Mouse (Mus musculus): ENCODE data around the gene Tns1. TPM values are rescaled to one million over a fixed set of nuclear protein-coding genes. Genes with fewer than 3 reads are reported as not detected.

Tns1 gene
- total and polyA plus RNA-seq, 3 experiments: 365 to 748 (median 629) TPM

DNA sequence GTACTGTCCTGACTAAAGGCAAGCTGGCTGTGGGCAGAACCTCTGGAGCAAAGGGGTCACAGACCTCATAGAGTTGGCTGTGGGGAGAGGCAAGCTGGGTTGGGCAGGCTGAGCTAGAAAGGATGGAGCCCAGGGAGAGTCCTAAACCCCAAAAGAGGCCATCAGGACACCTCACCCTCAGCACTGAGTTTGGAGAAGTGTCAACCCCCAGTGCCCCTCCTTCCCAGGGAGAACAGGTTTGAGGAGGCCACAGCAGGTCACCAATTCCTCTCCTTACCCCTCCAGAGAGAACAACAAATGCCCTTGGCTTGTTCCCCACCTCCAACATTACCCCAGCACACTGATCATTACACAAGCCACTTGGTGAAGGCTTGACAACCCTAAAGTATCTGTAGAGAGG lies 90.0 kb downstream of the Tns1 start:
- peak overlapping the region; percentile 90 for H3K9ac ChIP-seq (ENCODE audit: low read depth, low read length)
- TF ChIP-seq CTCF (IDR thresholded peaks at IDR 0.05): no peak
- no peak for TF ChIP-seq POLR2A (IDR thresholded peaks at IDR 0.05; ENCODE audit: insufficient read depth, low read depth, low read length)
- no peak for TF ChIP-seq EP300 (IDR thresholded peaks at IDR 0.05; ENCODE audit: insufficient read depth, low read depth, low read length)
- no peaks in the 10 kb centered on the region for H3K27me3 ChIP-seq (ENCODE audit: control insufficient read depth, insufficient read depth, low read length)
- H3K4me3 ChIP-seq: peak overlapping the region; percentile 79
- peaks cover 54% of the 10 kb centered on the region for H3K4me1 ChIP-seq (ENCODE audit: control insufficient read depth, insufficient read depth, low read length)
- peak; percentile 24 to 48 for DNase-seq
- intact Hi-C loops (cut with DNase I): no loop called here
- peaks cover 27% of the 10 kb centered on the region for H3K36me3 ChIP-seq (ENCODE audit: control insufficient read depth, insufficient read depth, low read length)
- H3K27ac ChIP-seq: peak overlapping the region; percentile 96
- H3K79me2 ChIP-seq (replicated peaks; ENCODE audit: control insufficient read depth, insufficient read depth, low read length): peaks cover 8% of the 10 kb centered on the region

DNA sequence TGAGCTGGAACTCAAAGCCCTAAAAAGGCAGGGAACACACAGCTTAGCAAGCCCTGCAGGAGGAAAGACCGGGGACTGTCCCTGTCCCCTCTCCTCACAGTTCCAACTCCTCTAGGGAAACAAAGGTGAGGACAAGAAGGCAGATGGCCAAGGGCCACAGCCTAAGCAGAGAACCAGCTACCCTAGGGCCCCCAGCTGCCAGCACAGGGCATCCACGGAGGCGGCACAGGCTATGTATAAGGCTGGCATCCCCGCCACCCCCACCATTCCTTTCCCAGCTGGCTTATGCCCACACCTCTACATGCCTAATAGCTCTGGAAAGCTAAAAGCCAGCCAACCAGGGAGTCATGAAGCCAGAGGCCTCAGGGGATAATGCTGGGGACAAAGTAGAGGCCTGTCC lies 90.8 kb downstream of the Tns1 start:
- Histone ChIP-seq H3K4me3 (peak overlapping the region; percentile 79), H3K27me3 (ENCODE audit: control insufficient read depth, insufficient read depth, low read length) (no peaks in the 10 kb centered on the region), H3K9ac (ENCODE audit: low read depth, low read length) (peak overlapping the region; percentile 90), H3K4me1 (ENCODE audit: control insufficient read depth, insufficient read depth, low read length) (peaks cover 58% of the 10 kb centered on the region), H3K36me3 (ENCODE audit: control insufficient read depth, insufficient read depth, low read length) (peaks cover 27% of the 10 kb centered on the region), H3K27ac (peak overlapping the region; percentile 96), H3K79me2 (replicated peaks; ENCODE audit: control insufficient read depth, insufficient read depth, low read length) (peaks cover 8% of the 10 kb centered on the region)
- intact Hi-C loops (cut with DNase I): no loop called here
- 29% methylated on average over 4 of the region's 4 CpGs for WGBS
- no peak for TF ChIP-seq POLR2A (IDR thresholded peaks at IDR 0.05; ENCODE audit: insufficient read depth, low read depth, low read length)
- no peak for TF ChIP-seq CTCF (IDR thresholded peaks at IDR 0.05)
- TF ChIP-seq EP300 (IDR thresholded peaks at IDR 0.05; ENCODE audit: insufficient read depth, low read depth, low read length): no peak
- DNase-seq: peak; percentile 55

DNA sequence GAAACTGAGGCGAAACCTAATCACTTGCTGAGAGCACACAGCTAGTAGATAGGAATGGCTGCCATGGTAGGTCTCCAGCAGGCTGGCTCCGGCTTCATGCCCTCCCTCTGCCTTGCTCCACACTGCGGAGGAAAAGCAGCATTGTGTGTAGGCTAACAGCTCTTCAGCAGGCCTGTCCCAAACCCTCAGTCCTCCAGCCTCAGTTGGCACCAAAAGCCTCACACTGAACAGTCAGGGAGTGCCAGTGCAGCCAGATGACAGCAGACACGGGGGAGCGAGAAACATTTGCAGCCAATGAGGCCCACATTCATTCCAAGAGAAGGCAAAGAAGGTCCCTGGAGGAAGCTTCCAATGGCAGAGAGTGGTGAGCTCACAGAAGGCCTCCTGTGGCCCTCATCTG lies 91.3 kb downstream of the Tns1 start:
- Histone ChIP-seq H3K27ac (peak overlapping the region; percentile 96), H3K27me3 (ENCODE audit: control insufficient read depth, insufficient read depth, low read length) (no peaks in the 10 kb centered on the region), H3K36me3 (ENCODE audit: control insufficient read depth, insufficient read depth, low read length) (peaks cover 27% of the 10 kb centered on the region), H3K9ac (ENCODE audit: low read depth, low read length) (peak overlapping the region; percentile 90), H3K79me2 (replicated peaks; ENCODE audit: control insufficient read depth, insufficient read depth, low read length) (peaks cover 8% of the 10 kb centered on the region), H3K4me3 (peak overlapping the region; percentile 79), H3K4me1 (ENCODE audit: control insufficient read depth, insufficient read depth, low read length) (peaks cover 60% of the 10 kb centered on the region)
- 42% methylated on average over 5 of the region's 5 CpGs for WGBS
- no peak for TF ChIP-seq POLR2A (IDR thresholded peaks at IDR 0.05; ENCODE audit: insufficient read depth, low read depth, low read length)
- TF ChIP-seq CTCF (IDR thresholded peaks at IDR 0.05): no peak
- TF ChIP-seq EP300 (IDR thresholded peaks at IDR 0.05; ENCODE audit: insufficient read depth, low read depth, low read length): no peak
- intact Hi-C loops (cut with DNase I): no loop called here
- DNase-seq: peak in 1 of 2 experiments; percentile 42

DNA sequence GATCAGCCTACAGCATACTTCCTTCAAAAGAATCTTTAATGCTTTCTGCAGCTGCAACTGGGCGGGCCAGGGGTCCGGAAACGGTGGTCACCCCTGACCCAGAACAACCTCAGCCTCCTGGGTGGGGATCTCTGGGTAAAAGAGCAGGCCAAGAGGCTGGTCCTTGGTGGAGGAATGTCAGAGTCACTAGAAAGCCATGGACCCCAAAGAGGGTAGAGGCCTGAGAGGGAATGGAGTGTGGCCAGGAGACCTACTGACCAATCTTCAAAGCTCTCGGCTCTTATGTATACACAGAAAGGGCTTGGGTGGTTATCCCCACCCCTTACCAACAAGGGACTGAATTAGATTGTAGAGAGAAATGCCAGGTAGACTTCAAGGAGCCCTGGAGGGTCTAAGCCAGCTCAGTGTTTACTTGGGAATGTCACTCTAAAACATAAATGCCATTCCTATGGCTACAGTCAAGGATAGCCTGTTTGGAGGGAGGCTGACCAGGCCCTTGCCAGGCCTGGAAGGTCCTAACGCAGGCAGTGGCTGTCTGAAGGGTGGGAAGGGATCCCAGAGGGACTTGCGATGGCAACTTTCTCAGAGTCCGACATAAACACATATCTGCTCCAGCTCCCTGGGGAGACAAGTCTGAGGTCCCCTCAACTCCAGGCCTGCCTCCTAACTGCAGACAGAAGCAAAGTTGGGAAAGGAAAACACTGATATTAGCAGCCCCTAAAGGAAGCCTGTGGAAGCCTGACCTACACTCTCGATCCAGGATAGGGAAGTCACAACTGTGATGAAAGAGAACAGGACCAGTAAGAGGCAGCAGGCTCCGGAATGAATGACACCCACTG lies 92.3 kb downstream of the Tns1 start:
- Histone ChIP-seq H3K27ac (peak overlapping the region; percentile 96), H3K36me3 (ENCODE audit: control insufficient read depth, insufficient read depth, low read length) (peaks cover 27% of the 10 kb centered on the region), H3K27me3 (ENCODE audit: control insufficient read depth, insufficient read depth, low read length) (no peaks in the 10 kb centered on the region), H3K79me2 (replicated peaks; ENCODE audit: control insufficient read depth, insufficient read depth, low read length) (peaks cover 6% of the 10 kb centered on the region), H3K9ac (ENCODE audit: low read depth, low read length) (peak overlapping the region; percentile 26), H3K4me1 (ENCODE audit: control insufficient read depth, insufficient read depth, low read length) (peaks cover 64% of the 10 kb centered on the region), H3K4me3 (peak overlapping the region; percentile 79)
- TF ChIP-seq POLR2A (IDR thresholded peaks at IDR 0.05; ENCODE audit: insufficient read depth, low read depth, low read length) (0 out of 2 replicates have a peak, but pooled peaks have one; percentile 18), CTCF (IDR thresholded peaks at IDR 0.05) (no peak), EP300 (IDR thresholded peaks at IDR 0.05; ENCODE audit: insufficient read depth, low read depth, low read length) (peak; percentile 98)
- WGBS: 37% methylated on average over 9 of the region's 9 CpGs
- peak; percentile 77 to 82 for DNase-seq
- intact Hi-C loops (cut with DNase I): loop anchor here (1.0 to 2.0 kb wide), 3 partner anchors 32 to 65 kb away; no protein-coding TSS in a partner anchor

DNA sequence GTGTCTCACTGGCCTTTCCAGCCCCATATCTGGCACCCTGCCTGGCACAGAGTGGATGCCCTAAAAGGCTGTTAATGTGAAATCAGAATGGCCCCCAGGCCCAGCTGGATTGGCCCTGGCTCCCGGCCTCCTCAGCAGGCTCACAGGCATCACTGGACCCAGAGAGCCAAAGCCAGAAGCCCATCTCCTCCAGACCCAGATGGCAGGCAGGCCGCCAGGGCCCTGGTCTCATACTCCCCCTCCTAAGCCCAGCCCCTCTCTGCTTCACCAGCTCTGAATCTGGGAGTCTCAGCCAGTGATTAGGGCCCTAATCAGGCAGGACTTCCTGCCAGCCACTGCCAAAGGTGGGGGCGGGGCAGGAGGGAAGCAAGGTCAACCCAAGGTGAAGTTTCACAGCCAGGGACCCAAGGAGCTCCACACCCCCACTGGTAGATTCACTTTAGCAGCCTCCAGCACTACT lies 93.3 kb downstream of the Tns1 start:
- Histone ChIP-seq H3K27me3 (ENCODE audit: control insufficient read depth, insufficient read depth, low read length) (no peaks in the 10 kb centered on the region), H3K4me3 (peak overlapping the region; percentile 29), H3K27ac (peak overlapping the region; percentile 96), H3K36me3 (ENCODE audit: control insufficient read depth, insufficient read depth, low read length) (peaks cover 33% of the 10 kb centered on the region), H3K4me1 (ENCODE audit: control insufficient read depth, insufficient read depth, low read length) (peaks cover 72% of the 10 kb centered on the region), H3K79me2 (replicated peaks; ENCODE audit: control insufficient read depth, insufficient read depth, low read length) (peaks cover 6% of the 10 kb centered on the region), H3K9ac (ENCODE audit: low read depth, low read length) (peak overlapping the region; percentile 54)
- intact Hi-C loops (cut with DNase I): loop anchor here (1.0 to 2.0 kb wide), 3 partner anchors 31 to 64 kb away; no protein-coding TSS in a partner anchor
- WGBS: 8% methylated on average over 3 of the region's 3 CpGs
- peak; percentile 85 to 89 for DNase-seq
- peak; percentile 56 for TF ChIP-seq POLR2A (IDR thresholded peaks at IDR 0.05; ENCODE audit: insufficient read depth, low read depth, low read length)
- TF ChIP-seq EP300 (IDR thresholded peaks at IDR 0.05; ENCODE audit: insufficient read depth, low read depth, low read length): peak; percentile 99
- no peak for TF ChIP-seq CTCF (IDR thresholded peaks at IDR 0.05)

DNA sequence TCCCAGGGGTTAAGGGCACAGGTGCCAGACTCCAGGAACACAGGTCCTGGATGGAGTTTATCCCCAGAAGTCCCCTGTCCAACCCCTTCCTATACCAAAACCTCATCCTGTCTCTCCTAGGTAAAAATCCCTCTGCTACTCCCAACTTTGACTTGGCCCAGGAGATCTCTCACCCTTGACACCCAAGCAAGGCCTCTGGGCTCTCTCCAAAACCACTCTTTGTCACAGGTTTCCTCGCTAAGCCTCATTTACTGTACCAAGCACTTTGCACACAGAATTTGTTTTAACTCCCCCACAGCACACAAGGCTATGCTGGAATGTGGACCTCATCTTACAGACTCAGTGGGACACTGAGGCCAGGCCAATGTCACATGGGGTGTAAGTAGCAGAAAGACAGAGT lies 94.0 kb downstream of the Tns1 start:
- Histone ChIP-seq H3K4me3 (peak overlapping the region; percentile 21; the same call in 1 of the 2 replicates), H3K79me2 (replicated peaks; ENCODE audit: control insufficient read depth, insufficient read depth, low read length) (peaks cover 7% of the 10 kb centered on the region), H3K27me3 (ENCODE audit: control insufficient read depth, insufficient read depth, low read length) (no peaks in the 10 kb centered on the region), H3K27ac (peak overlapping the region; percentile 96), H3K9ac (ENCODE audit: low read depth, low read length) (peak overlapping the region; percentile 19), H3K36me3 (ENCODE audit: control insufficient read depth, insufficient read depth, low read length) (peaks cover 36% of the 10 kb centered on the region), H3K4me1 (ENCODE audit: control insufficient read depth, insufficient read depth, low read length) (peaks cover 75% of the 10 kb centered on the region)
- no peak for DNase-seq
- intact Hi-C loops (cut with DNase I): loop anchor here (2.0 kb wide), 1 partner anchor 63 kb away; no protein-coding TSS in a partner anchor
- no peak for TF ChIP-seq CTCF (IDR thresholded peaks at IDR 0.05)
- no peak for TF ChIP-seq POLR2A (IDR thresholded peaks at IDR 0.05; ENCODE audit: insufficient read depth, low read depth, low read length)
- TF ChIP-seq EP300 (IDR thresholded peaks at IDR 0.05; ENCODE audit: insufficient read depth, low read depth, low read length): no peak
- WGBS: 32% methylated on average over 1 of the region's 1 CpGs

All from heart, adult 2 months (tissue).